Mouse (Mus musculus) left cerebral cortex, adult 18-20 months (tissue): ENCODE results near the gene Fam32a. TPM values are rescaled to one million over a fixed set of nuclear protein-coding genes. Genes with fewer than 3 reads are reported as not detected.

Experiments
- DNase-seq, 2 experiments: peaks; one replicate each; pipeline ENCODE4 v3.0.0; 2021 to 2022; ENCODE audit warnings: low spot score in 2 of 2, mixed read lengths in 1 of 2
- long read RNA-seq, 2 experiments: library from polyadenylated mRNA; stranded (forward); transcript quantifications; one replicate each; pipeline ENCODE4 v2.0.0; 2021
- total RNA-seq, 2 experiments: library from RNA; stranded (reverse); gene quantifications; 2 replicates each; pipeline ENCODE4 v1.2.3; 2021

Fam32a gene
- total RNA-seq = 10 to 100 TPM; 57.9 to 58.0 TPM
- long read RNA-seq, experiment 1, transcript Fam32a-201 (4 exons, 2,564 nt) = major isoform, 194 of 236 reads
- long read RNA-seq, experiment 1, partial matches to known transcripts = 34 of 236 reads
- long read RNA-seq, experiment 1, other reads (novel, unspliced or antisense) = 6 of 236 reads
- long read RNA-seq, experiment 2, transcript Fam32a-201 (4 exons, 2,564 nt) = major isoform, 141 of 179 reads
- long read RNA-seq, experiment 2, partial matches to known transcripts = 33 of 179 reads
- long read RNA-seq, experiment 2, other reads (novel, unspliced or antisense) = 3 of 179 reads

GRCm38 (mm10) chr8:72219541-72220363 lies at the start of gene Fam32a:
Fam32a (plus strand) TSS chr8:72219730.
- peak; percentile 87 to 88 for DNase-seq

- peak; percentile 71 to 85 for DNase-seq
Observed at GRCm38 (mm10) chr8:72177346-72177925, 42.1 kb upstream of the Fam32a start.

DNA sequence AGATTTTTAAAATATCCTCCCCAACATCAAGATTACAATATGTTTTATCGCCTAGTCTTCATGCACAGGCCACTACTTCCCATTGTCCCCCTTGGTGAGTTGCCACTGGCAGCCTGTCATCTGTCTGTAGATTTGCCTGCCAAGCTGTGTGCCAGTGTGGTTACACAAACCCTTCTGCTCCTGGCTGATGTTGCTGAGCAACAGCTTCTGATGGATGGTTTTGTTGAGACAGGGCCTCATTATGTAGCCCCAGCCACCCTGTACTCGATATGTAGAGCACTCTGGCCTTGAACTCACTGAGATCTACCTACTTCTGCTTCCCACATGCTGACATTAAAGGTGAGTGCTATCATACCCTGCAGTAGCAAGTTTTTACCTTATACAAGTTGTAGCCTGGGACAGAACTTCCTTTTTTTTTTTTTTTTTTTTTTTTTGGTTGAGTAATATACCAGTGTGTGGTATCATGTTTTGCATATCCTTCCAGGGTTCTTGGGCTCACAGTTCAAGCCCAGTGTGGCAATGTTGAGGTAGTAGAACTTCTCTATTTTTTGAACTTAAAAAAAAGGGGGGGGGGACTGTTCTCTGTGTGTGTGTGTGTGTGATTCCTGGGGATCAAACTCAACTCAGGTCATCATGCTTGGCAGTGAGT lies 35.9 kb upstream of the Fam32a start:
- no peak for DNase-seq

GRCm38 (mm10) chr8:72187793-72188331 lies 31.7 kb upstream of the Fam32a start:
- DNase-seq = no peak

- DNase-seq = no peak
Observed at GRCm38 (mm10) chr8:72189417-72190214, 29.9 kb upstream of the Fam32a start, which contains the start of gene Hsh2d. Hsh2d (plus strand) TSS chr8:72189638.

GRCm38 (mm10) chr8:72190215-72190539 lies 29.4 kb upstream of the Fam32a start:
- DNase-seq = no peak

DNA sequence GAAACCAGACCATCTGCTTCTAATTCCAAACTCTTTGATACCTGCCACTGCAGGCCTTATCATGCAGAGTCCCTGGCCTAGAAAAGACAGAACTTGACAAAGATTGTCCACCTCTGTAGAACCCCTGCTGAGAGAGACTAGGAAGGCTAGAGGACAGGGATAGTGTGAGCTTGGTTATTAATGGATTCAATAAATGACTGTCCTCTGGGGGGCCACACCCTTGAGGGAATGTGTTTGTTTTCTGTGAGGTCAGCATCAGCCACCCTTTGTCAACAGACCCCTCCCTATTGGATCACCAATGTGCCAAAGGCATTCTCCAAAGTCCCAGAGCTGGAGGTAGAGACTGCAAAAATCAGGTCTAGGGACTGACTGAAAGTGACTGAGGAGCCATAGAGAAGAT lies 27.5 kb upstream of the Fam32a start:
- DNase-seq = no peak

GRCm38 (mm10) chr8:72197997-72198396 lies 21.5 kb upstream of the Fam32a start:
- no peak for DNase-seq

GRCm38 (mm10) chr8:72208582-72208981 lies 10.9 kb upstream of the Fam32a start:
- no peak for DNase-seq

GRCm38 (mm10) chr8:72210222-72210621 lies 9.3 kb upstream of the Fam32a start:
- no peak for DNase-seq

DNA sequence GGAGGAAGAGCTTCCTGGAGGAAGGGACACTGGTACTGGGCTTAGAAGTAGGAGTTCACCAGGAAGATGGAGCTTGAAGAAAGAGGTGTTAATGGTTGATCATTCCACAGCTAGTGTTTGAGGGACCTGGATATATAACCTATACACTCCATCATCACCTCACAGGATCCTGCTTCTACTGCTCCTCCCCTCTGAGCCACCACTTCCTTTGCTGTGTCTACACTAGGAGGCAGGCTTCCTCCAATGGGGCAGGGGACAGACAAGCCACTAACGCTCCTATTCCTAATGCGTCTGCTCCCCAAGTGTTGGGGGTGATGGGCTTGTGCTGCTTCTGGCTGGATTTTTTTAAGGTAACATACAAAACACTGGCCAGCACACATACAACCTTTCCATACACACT lies 8.8 kb upstream of the Fam32a start:
- DNase-seq = no peak

DNA sequence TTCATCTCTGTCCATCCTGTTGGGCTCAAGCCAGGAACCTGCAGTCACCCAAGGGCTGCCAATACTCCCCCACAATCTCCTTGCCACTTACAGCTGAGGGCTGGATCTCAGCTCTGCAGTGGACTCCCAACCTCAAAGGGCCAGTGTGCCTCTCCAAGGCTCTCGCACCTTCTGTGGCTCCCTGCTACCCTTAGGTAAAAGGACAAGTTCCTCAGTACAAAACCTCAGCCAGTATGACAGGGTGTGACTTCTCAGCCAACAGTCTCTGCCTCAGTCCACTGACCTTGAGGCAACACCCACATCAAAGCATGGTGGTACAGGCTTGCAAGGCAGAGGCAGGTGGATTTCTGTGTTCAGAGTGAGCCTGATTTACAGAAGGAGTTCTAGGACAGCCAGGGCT lies 7.7 kb upstream of the Fam32a start:
- no peak for DNase-seq

DNA sequence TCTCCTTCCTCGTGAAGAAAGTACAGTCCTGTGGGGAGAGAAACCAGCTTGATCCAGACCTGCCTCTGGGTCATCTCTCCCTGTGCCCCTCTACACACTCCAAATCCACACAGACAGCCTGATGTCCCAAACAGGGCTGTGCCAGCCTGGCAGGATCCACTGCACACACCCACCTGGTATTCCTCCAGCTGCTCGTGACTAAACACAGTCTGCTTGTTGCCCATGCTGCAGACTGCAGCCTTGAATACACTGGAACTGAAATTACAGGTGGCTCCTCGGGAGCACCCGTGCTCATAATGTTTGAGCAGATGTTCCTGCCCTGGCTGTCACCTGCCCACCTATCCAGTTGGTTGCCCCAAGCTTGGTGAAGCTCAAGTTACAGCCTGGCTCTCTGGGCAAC lies 6.8 kb upstream of the Fam32a start, which contains the start of gene Cib3:
Gene Cib3, minus strand, starts transcription at position 87 of the 400 bp plus-strand sequence.
- peak in 1 of 2 experiments; percentile 4 for DNase-seq

DNA sequence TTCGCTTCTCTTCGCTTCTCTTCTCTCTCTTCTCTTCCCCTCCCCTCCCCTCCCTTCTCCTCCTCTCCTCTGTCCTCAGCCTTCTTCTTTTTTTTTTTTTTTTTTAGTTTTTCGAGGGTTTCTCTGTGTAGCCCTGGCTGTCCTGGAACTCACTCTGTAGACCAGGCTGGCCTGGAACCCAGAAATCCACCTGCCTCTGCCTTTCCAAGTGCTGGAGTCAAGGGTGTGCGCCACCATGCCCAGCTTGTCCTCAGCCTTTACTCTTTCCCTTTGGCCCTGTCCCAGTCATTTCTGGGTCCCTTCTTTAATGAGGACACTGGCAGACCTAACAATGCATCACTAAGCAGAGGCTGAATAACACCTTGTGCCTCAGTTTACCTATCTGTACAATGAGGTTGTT lies 6.0 kb upstream of the Fam32a start, which contains the start of gene Gm11034:
Gene Gm11034, minus strand, starts transcription at position 101 of the 400 bp plus-strand sequence.
- DNase-seq = no peak

DNA sequence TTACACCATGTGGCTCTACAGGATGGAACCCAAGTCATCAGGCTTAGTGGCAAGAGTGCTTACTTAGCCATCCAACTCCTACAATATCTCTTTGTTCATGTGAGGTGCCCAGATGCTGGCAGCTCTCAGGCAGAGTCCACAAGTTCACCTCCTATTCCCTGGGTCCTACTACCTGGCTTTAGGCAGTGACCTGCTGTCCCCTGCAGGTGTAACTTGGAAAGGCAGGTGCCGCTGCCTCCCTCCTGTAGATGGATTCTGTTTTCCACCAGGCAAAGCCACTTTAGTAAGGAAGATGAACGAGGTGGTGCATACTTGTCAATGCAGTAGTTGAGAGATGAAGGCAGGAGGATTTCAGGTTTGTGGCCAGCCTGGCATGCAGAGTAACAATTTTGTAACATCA lies 4.5 kb upstream of the Fam32a start:
- no peak for DNase-seq

- DNase-seq = no peak
Observed at GRCm38 (mm10) chr8:72215871-72216270, 3.7 kb upstream of the Fam32a start.

DNA sequence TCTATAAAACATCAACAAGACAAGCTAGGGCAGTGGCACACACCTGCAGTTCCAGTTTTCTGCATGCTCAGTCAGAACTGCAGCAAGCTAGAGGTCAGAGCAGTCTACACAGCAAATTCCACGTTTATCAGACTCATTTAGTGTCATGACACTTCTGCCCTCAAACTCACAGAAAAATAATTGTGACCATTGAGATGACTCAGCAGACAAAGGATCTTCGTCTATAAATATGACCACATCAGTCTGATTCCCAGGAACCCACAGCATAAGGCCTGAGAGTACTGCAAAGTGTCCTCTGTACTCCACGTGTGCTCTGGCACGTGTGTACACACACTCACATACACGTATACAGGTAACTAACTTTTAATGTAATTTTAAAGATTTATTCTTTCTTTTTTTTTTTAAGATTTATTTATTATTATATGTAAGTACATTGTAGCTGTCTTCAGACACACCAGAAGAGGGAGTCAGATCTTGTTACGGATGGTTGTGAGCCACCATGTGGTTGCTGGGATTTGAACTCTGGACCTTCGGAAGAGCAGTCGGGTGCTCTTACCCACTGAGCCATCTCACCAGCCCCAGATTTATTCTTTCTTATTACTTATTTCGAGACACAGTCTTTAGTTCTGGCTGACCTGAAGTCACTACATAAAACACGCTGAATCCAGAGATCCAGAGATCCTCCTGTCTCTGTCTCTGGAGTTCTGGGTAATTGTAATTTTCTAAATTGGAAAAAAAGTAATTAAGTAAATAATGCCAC lies 569 bp upstream of the Fam32a start:
- DNase-seq = no peak

DNA sequence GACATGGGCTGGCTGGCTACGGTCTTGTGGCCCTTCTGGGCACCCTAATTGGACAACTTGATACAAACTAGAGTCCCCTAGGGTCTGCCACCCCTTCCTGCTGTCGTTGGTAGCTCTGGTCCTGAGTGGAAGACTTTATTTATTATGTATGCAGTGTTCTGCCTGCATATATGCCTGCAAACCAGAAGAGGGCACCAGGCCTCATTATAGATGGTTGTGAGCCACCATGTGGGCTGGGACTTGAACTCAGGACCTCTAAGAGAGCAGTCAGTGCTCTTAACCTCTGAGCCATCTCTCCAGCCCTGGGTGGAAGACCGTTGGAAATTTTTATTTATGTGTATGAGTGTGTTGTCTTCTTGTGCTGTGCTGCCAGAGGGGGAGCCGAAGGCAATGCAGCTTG lies 1.2 kb downstream of the Fam32a start:
- DNase-seq = no peak

DNA sequence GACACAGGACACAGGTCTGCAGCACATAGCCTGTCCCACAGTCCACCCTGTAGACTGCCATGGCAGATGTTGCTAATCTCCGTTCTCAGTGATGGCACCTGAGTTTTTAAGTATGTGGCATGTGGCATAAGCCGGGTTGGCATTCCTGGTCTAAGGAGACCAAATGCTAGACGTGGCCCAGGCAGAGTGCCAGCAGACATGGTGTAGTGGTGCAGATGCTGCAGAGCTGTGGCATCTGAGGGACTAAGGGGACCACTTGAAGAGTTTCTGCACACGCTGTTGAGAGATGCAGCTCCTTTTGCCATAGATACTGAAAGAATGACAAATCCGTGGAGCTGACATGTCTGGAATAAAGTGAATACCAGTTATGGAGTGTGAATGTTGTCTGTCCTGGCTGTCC lies 3.1 kb downstream of the Fam32a start:
- DNase-seq = no peak
